Mouse (Mus musculus): ENCODE data around the gene Rhoh. TPM values are rescaled to one million over a fixed set of nuclear protein-coding genes. Genes with fewer than 3 reads are reported as not detected.

Gene Rhoh
- polyA plus RNA-seq, 1 experiment from 2014 or later, result 0.78 TPM

DNA sequence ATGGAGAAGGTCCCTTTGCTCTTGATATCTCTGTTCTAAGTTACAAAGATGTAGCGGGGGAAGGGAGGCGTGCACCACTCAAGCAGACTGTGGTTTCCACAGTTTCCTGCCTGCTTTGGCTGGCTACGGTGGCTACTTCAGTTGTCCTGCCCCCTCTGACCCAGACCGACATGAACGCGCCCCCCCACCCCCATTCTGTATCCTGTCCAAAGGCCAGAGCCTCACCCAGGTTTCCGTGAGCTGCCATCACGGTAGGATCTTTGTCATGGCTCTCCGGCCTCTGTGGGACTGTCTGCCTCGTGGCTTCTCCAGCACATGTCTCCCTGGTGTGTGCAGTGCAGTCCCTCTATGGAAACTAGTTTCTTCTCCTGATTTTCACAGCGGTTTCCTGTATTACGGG lies 58.3 kb downstream of the Rhoh start:
- H3K27ac ChIP-seq, result no peak overlapping the region

DNA sequence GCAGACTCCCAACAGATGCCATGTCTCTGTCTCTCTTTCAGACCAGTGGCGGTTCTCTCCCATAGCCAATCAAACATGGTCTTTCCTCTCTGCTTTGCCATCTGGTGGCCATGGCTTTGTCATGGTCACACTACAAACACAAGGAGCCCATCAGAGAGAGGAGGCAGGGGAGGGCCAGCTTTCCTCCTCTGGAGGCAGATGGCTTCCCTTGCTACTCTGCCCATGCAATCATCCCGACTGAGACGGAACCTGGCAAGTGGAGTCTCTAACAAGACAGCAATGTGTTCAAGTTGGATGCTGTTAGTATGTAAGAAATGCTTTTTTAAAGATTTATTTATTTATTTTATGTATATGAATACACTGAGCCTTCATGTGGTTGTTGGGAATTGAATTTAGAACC lies 58.9 kb downstream of the Rhoh start:
- Histone ChIP-seq H3K9me3 (replicated peaks) (no peaks in the 10 kb centered on the region), H3K9ac (no peak overlapping the region), H3K4me2 (no peak overlapping the region), H3K27me3 (no peaks in the 10 kb centered on the region), H3K4me3 (replicated peaks) (no peak overlapping the region), H3K27ac (no peak overlapping the region), H3K4me1 (0 out of 2 replicates have a peak, but pooled peaks cover 5% of the 10 kb centered on the region), H3K36me3 (no peaks in the 10 kb centered on the region)
- ATAC-seq (replicated peaks; ENCODE audit: low FRiP score), result no peak
- 96% methylated on average over 3 of the region's 3 CpGs for WGBS

More for the DNA sequence above, 58.3 kb downstream of the Rhoh start:
- ATAC-seq (replicated peaks; ENCODE audit: low FRiP score), result no peak
- Histone ChIP-seq H3K27me3 (no peaks in the 10 kb centered on the region), H3K9ac (no peak overlapping the region), H3K9me3 (replicated peaks) (no peaks in the 10 kb centered on the region), H3K4me3 (replicated peaks) (no peak overlapping the region), H3K4me1 (0 out of 2 replicates have a peak, but pooled peaks cover 5% of the 10 kb centered on the region), H3K36me3 (no peaks in the 10 kb centered on the region), H3K4me2 (no peak overlapping the region)
- WGBS, result 80% methylated on average over 12 of the region's 12 CpGs

DNA sequence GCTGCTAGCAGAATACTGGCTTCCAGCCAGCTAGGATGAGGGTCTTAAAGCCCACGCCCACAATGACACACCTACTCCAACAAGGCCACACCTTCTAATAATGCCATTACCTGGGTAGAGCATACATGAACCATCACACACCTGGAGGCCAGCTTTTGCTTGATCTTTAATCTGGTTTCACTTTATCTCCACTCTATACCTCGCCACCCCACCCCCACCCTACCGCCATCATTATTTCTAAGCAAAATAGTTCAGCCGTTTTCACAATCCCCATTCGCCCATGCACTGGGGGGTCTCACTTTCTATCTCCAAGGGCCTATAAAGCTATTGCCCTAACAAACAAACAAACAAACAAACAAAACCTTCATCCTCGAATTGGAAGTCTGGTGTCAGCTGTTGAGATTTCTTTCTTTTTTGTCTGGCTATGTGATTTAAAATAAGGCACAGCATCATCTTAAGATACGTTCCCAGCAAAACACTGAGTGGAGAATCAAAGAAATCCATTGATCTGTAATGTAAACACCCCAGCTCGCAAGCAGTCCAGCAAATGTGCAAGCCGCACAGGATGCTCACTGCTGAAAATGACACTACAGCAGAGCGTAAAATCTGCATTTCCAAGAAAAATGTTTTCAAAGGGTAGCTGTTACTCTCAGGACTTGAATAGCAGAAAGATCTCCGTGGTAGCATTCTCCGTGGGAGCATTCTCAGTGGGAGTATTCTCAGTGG lies 59.9 kb downstream of the Rhoh start:
- no peak overlapping the region for H3K4me3 ChIP-seq (replicated peaks)
- WGBS, result 81% methylated on average over 12 of the region's 12 CpGs
- H3K9me3 ChIP-seq (replicated peaks), result no peaks in the 10 kb centered on the region
- ATAC-seq (replicated peaks; ENCODE audit: low FRiP score), result no peak
- H3K4me2 ChIP-seq, result no peak overlapping the region
- 0 out of 2 replicates have a peak, but pooled peaks cover 5% of the 10 kb centered on the region for H3K4me1 ChIP-seq
- H3K27ac ChIP-seq, result no peak overlapping the region
- H3K36me3 ChIP-seq, result no peaks in the 10 kb centered on the region
- H3K9ac ChIP-seq, result no peak overlapping the region
- H3K27me3 ChIP-seq, result no peaks in the 10 kb centered on the region

DNA sequence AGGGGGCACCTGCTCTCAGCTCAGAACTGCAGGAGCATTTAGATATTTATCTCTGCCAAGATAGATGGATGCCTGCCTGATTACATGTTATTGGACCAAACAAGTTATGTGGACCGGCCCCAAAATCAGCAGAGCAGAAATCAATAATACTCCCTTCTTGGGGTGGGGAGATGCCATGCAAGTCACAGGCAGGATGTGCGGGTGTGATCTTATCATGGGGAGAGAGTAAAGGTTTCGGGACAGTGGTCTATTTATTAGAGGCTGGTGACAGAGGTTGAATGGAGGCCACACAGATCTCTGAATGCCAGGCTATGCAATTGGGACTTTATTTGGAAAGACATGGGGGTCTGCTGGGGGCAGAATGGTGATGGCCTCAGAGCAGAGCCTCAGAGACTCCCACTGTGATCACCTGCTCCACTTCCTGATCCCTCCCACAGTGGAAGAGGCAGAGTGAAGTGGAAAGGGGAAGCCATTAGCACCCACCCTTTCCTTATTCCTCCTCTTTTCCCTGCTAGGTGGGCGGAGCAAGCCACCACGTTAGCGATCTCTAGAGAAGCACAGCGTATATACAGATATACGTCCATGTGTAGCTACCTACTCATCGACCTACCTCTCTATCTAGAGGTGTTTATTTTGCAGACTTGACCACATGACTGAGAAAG lies 60.6 kb downstream of the Rhoh start:
- H3K36me3 ChIP-seq, result no peaks in the 10 kb centered on the region
- H3K4me2 ChIP-seq, result no peak overlapping the region
- no peak overlapping the region for H3K4me3 ChIP-seq (replicated peaks)
- no peak for ATAC-seq (replicated peaks; ENCODE audit: low FRiP score)
- H3K9ac ChIP-seq, result no peak overlapping the region
- H3K9me3 ChIP-seq (replicated peaks), result no peaks in the 10 kb centered on the region
- H3K27me3 ChIP-seq, result no peaks in the 10 kb centered on the region
- H3K4me1 ChIP-seq, result 0 out of 2 replicates have a peak, but pooled peaks cover 5% of the 10 kb centered on the region
- no peak overlapping the region for H3K27ac ChIP-seq
- 68% methylated on average over 9 of the region's 9 CpGs for WGBS

DNA sequence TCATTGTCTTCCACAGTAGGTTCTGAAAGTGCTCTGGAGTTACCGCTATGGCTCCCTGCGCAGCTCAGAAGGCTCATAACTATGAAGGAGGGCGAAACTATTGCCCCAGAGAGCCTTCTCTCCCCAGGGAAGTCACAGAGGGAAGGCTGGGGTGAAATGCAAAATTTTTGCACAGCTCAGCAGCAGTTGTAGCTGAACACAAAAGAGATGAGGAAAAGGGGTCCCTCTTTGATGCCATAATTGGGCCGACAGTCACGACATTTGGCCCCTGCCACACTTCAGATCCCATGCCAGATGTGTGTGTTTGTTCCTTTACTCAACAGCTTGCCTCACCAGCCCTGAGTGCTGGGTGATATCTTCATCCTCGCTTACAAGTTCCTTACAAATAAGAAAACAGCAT lies 65.7 kb downstream of the Rhoh start:
- Histone ChIP-seq H3K4me3 (replicated peaks) (no peak overlapping the region), H3K27me3 (no peaks in the 10 kb centered on the region), H3K9me3 (replicated peaks) (no peaks in the 10 kb centered on the region), H3K36me3 (no peaks in the 10 kb centered on the region), H3K9ac (no peak overlapping the region), H3K27ac (no peak overlapping the region), H3K4me1 (peaks cover under 1% of the 10 kb centered on the region; the same call in 1 of the 2 replicates), H3K4me2 (no peak overlapping the region)
- ATAC-seq (replicated peaks; ENCODE audit: low FRiP score), result no peak
- 81% methylated on average over 6 of the region's 6 CpGs for WGBS

DNA sequence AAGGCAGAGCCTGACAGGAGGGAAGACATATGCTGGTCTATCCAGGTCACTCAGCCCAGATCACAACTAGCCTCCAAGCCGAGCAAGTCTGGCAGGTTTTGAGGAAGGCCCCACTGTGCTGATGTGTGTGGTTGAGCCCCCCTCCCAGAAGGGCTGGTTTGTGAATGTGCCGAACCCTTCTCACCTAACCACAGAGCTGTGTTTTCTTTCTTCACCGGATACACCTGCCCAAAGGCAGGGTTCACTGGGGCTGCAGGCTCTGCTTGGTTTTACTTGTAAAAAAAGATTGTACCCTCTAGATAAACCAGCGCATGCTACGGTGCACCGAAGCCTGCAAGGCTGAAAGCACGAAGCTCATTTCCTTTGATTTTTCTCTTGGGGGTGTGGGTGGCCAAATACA lies 68.1 kb downstream of the Rhoh start:
- no peaks in the 10 kb centered on the region for H3K9me3 ChIP-seq (replicated peaks)
- no peaks in the 10 kb centered on the region for H3K27me3 ChIP-seq
- 46% methylated on average over 7 of the region's 7 CpGs for whole genome bisulfite sequencing
- no peaks in the 10 kb centered on the region; the same call in 1 of the 2 replicates for H3K4me1 ChIP-seq
- no peak overlapping the region for H3K4me3 ChIP-seq (replicated peaks)
- no peak overlapping the region for H3K4me2 ChIP-seq
- ATAC-seq (replicated peaks; ENCODE audit: low FRiP score), result no peak
- H3K9ac ChIP-seq, result no peak overlapping the region
- H3K27ac ChIP-seq, result no peak overlapping the region
- H3K36me3 ChIP-seq, result no peaks in the 10 kb centered on the region

DNA sequence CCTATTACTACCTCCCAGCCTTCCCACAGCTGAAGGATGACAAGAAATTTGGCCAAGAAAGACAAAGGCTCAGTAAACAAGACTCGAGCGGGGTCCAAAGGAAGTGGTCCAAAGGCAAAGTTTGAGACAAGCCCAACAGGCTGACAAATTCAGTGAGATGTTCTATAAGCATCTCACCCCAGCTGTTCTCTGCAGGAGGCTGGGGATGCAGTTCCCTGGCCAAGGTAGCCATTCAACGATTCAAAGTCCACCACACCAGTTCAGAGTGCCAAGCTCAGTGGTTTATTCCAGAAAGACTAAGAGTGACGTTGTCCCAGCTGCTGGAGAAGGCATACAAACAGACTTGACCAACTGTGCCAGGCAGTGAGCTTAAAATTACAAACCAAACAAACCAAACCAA lies 69.2 kb downstream of the Rhoh start:
- no peak for ATAC-seq (replicated peaks; ENCODE audit: low FRiP score)
- no peak overlapping the region for H3K4me3 ChIP-seq (replicated peaks)

DNA sequence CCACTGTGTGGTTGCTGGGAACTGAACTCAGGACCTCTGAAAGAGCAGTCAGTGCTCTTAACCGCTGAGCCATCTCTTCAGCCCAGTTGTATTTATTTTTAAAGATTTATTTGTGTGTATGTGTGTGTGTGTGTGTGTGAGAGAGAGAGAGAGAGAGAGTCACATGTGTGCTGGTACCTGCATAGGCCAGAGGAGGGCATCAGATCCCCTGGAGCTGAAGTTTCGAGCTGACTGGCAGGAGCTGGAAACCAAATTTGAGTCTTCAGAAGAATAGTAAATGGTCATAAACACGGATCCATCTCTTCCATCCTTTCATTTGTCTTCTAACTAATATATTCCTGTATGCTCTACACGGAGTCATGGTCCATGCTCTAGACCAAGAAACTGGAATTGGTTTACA lies 72.2 kb downstream of the Rhoh start:
- Histone ChIP-seq H3K4me3 (replicated peaks) (no peak overlapping the region), H3K27me3 (no peaks in the 10 kb centered on the region), H3K9ac (no peak overlapping the region), H3K27ac (no peak overlapping the region), H3K4me1 (peaks cover 3% of the 10 kb centered on the region; the same call in 1 of the 2 replicates), H3K4me2 (no peak overlapping the region), H3K9me3 (replicated peaks) (no peaks in the 10 kb centered on the region), H3K36me3 (no peaks in the 10 kb centered on the region)
- no peak for ATAC-seq (replicated peaks; ENCODE audit: low FRiP score)
- 89% methylated on average over 4 of the region's 4 CpGs for WGBS

More for the DNA sequence above, 69.2 kb downstream of the Rhoh start:
- Histone ChIP-seq H3K9me3 (replicated peaks) (no peaks in the 10 kb centered on the region), H3K4me1 (no peaks in the 10 kb centered on the region; the same call in 1 of the 2 replicates), H3K36me3 (no peaks in the 10 kb centered on the region), H3K27me3 (no peaks in the 10 kb centered on the region), H3K9ac (no peak overlapping the region), H3K4me2 (no peak overlapping the region), H3K27ac (no peak overlapping the region)
- 71% methylated on average over 4 of the region's 4 CpGs for WGBS

DNA sequence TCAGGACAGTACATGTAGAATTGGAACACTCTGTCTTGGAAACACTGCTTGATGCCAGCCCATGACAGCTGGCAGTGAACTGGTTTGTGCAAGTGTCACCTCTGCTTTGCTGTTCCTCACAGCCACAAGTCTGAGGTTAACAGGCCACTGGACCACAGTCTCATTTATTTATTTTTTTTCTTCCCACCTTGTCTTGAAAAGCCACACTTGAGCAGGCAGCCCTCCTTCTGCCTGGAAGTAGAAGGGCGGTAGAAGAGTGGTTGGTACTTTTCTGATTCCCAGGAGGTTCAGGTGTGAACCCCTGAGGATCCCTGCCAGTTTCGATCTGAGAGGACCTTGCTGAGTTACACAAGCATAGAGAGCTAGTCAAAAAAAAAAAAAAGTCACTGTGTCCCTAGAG lies 72.8 kb downstream of the Rhoh start:
- WGBS, result 82% methylated on average over 2 of the region's 2 CpGs

DNA sequence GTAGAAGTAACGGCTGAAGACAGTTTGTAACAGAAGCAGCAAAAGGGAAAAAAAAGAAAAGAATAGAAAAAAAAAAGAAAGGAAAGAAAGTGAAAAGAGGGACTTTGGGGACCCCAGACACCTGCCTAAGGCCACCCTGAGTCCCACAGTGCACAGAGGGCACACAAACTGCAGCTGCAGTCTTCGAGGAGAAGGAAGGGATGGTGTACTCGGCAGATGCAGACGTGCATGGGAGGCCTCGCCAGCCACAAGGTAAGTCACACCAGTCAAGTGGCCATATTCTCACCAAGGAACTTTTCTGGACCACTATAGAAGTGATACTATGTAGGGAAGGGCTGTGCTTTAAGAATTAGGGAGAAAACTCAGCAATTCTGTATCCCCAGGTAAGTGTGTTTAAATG lies 73.8 kb downstream of the Rhoh start, which contains the start of gene Chrna9:
Chrna9 (plus strand) TSS at position 139 of the 400 bp plus-strand sequence.
- 85% methylated on average over 5 of the region's 5 CpGs for WGBS
- ATAC-seq (replicated peaks; ENCODE audit: low FRiP score), result no peak
- H3K27ac ChIP-seq, result no peak within 1 kb of the TSS

More for the DNA sequence above, 72.8 kb downstream of the Rhoh start:
- no peak overlapping the region for H3K4me2 ChIP-seq
- ATAC-seq (replicated peaks; ENCODE audit: low FRiP score), result no peak
- H3K36me3 ChIP-seq, result no peaks in the 10 kb centered on the region
- no peak overlapping the region for H3K27ac ChIP-seq
- no peak overlapping the region for H3K4me3 ChIP-seq (replicated peaks)
- H3K27me3 ChIP-seq, result no peaks in the 10 kb centered on the region
- peaks cover 3% of the 10 kb centered on the region; the same call in 1 of the 2 replicates for H3K4me1 ChIP-seq
- H3K9me3 ChIP-seq (replicated peaks), result no peaks in the 10 kb centered on the region
- H3K9ac ChIP-seq, result no peak overlapping the region

DNA sequence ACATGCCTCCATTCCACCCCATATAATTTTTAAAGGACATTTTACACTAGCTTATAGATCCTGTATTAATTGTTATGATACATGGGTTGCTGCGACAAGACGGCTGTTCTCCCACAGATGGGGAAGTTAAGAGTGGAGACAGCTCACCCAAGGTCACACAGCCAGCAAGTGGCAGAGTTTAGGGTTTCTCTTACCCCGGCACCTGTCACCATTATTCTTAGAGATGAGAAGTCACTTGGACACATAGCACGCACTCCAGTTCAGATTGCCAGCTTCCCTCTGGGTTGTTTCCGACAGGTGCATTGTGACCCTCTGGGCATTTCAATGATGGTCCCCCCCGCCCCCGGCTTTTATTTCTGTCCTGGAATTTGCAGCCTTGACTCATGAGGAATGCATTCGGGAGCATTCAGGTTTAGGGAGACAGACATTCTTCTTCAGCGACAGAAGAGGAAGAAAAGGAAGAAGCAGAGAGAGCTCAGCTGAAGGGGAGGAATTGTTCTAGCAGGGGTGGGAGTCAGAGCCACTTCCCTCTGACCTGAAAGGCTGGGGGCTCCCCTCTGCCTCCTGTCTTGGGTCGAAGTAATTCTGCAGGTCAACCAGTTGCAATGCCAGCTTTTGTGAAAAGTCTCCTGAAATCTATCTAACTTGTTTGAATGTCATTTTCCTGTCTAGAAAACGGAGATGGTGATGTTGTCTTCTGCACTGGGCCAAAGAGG lies 76.2 kb downstream of the Rhoh start:
- Histone ChIP-seq H3K36me3 (no peaks in the 10 kb centered on the region), H3K4me1 (0 out of 2 replicates have a peak, but pooled peaks cover 3% of the 10 kb centered on the region), H3K4me2 (no peak overlapping the region), H3K27ac (no peak overlapping the region), H3K9me3 (replicated peaks) (no peaks in the 10 kb centered on the region), H3K4me3 (replicated peaks) (no peak overlapping the region), H3K9ac (no peak overlapping the region), H3K27me3 (no peaks in the 10 kb centered on the region)
- ATAC-seq (replicated peaks; ENCODE audit: low FRiP score), result no peak
- WGBS, result 39% methylated on average over 11 of the region's 11 CpGs

More for the DNA sequence above, 73.8 kb downstream of the Rhoh start, which contains the start of gene Chrna9:
- H3K36me3 ChIP-seq, result no peaks in the 10 kb centered on the region
- no peak within 1 kb of the TSS for H3K4me2 ChIP-seq
- H3K9me3 ChIP-seq (replicated peaks), result no peaks in the 10 kb centered on the region
- H3K9ac ChIP-seq, result no peak within 1 kb of the TSS
- H3K27me3 ChIP-seq, result no peaks in the 10 kb centered on the region
- 0 out of 2 replicates have a peak, but pooled peaks cover 3% of the 10 kb centered on the region for H3K4me1 ChIP-seq
- no peak within 1 kb of the TSS for H3K4me3 ChIP-seq (replicated peaks)

Data from kidney, embryonic 15.5 days (tissue).